Mouse (Mus musculus) ES-Bruce4 (cell line): Measurements from ENCODE around the gene Kif26a.

Source experiments
- CTCF ChIP-seq: IDR thresholded peaks from one replicate; pipeline ENCODE4 v1.8.1; 2011; ENCODE audit warnings: low read depth, low read length
- EP300 ChIP-seq: IDR thresholded peaks from 2 replicates; pipeline ENCODE4 v1.6.1; 2011; ENCODE audit warnings: low read depth, low read length; ENCODE audit not compliant: insufficient read depth
- POLR2A ChIP-seq: IDR thresholded peaks from one replicate; pipeline ENCODE4 v1.8.1; 2011; ENCODE audit warnings: low read length; ENCODE audit not compliant: insufficient read depth

DNA sequence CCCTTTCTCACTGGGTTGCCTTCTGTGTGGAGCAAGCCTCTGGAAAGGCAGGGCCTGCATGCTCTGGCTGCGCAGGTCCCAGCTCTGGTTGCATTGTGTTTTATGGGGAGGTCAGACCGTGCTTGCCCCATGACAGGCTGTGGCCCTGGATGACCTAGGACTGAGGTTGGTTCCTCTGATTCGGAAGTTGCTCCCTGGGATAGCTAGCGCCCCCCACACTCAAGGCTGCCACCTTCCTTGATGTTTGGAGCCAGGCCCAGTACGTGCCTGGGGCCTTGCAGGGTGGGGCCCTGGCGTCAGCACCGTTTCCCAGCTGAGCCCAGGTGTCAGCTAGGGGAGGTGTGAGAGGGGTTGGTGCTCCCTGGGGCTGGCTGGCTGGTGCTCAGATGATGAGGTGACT lies 4.0 kb downstream of the Kif26a start:
- TF ChIP-seq POLR2A (no peak), EP300 (no peak), CTCF (no peak)
